Mouse (Mus musculus) adrenal gland, postnatal 4 days (tissue): ENCODE measurements around the gene Sox3. TPM values are rescaled to one million over a fixed set of nuclear protein-coding genes. Genes with fewer than 3 reads are reported as not detected.

Experiments
- DNase-seq, 2 experiments: peaks; one replicate each; pipeline ENCODE4 v3.0.0; 2021 to 2022; ENCODE audit warnings: low spot score in 2 of 2, mixed read lengths in 2 of 2
- long read RNA-seq, 2 experiments: library from polyadenylated mRNA; stranded (forward); transcript quantifications; one replicate each; pipeline ENCODE4 v2.0.0; 2021
- total RNA-seq, 2 experiments: library from RNA; stranded (reverse); gene quantifications; 2 replicates each; pipeline ENCODE4 v1.2.3; 2021

Gene Sox3
- total RNA-seq, result under 1 TPM; 0.48 to 0.64 TPM
- long read RNA-seq, experiment 1, result 0 reads
- long read RNA-seq, experiment 2, result 0 reads

- DNase-seq, result peak in 1 of 2 experiments; percentile 8
Measured at GRCm38 (mm10) chrX:60892801-60893681, at the start of gene Sox3. Gene Sox3 (minus strand): TSS chrX:60893430.

DNA sequence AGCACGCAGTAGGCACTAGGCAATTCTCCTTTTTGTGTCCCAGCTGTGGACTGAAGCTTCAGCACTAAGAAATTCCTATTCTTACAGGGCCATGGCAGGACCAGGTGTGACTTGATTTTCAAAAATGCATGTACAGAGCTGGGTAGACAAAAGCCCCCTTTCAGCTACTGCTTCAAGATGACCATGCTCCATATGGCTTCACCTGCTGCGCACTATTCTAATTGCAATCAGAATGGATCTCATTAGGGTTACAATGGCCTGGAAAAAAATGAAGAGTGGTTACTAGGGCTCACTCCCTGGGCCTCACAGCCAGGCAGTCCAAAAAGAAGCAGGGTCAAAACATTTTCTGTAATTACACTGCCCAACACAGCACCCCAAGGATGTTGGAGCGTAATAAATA is 47.0 kb upstream of the Sox3 start:
- no peak for DNase-seq

DNA sequence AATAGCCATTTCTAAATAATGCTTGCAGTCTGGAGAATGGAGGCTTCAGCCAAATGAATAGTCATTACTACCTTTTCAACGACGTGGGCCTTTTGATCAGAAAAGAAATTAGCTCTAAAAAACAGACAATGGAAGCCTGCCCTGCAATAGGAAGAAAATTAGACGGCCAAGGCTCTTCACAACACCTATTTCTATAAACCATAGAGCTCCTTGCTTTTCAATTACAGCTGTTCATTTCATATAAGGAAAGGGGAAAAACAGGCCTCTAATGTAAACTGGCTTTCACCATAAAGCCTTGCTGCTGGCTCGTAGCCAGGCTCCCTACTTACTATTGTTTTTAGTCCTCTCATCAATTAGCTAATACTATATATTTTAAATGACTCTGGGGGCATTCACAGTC is 6.3 kb upstream of the Sox3 start:
- DNase-seq, result no peak

DNA sequence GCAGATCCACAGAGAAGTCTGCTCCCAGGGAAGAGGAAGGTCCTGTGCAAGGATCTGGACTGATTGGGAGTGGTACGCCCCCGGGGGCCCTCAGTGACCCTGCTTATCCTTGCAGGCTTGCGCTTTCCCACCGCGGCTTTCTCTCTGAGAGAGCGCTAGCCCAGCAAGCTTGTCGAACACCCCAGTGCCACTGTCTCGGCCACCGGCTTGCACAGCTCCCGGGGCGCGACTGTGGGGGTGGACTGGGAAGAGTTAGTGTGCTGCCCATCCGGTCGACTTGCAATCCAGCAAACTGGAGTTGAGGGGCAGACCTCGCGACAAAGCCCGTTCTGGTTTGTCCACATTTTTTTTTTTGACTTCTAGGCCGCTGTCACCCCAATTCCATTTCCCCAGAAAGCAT is 5.4 kb upstream of the Sox3 start:
- DNase-seq, result no peak

GRCm38 (mm10) chrX:60896296-60896695 is 3.1 kb upstream of the Sox3 start:
- no peak for DNase-seq

GRCm38 (mm10) chrX:60895416-60895815 is 2.2 kb upstream of the Sox3 start:
- DNase-seq, result no peak

DNA sequence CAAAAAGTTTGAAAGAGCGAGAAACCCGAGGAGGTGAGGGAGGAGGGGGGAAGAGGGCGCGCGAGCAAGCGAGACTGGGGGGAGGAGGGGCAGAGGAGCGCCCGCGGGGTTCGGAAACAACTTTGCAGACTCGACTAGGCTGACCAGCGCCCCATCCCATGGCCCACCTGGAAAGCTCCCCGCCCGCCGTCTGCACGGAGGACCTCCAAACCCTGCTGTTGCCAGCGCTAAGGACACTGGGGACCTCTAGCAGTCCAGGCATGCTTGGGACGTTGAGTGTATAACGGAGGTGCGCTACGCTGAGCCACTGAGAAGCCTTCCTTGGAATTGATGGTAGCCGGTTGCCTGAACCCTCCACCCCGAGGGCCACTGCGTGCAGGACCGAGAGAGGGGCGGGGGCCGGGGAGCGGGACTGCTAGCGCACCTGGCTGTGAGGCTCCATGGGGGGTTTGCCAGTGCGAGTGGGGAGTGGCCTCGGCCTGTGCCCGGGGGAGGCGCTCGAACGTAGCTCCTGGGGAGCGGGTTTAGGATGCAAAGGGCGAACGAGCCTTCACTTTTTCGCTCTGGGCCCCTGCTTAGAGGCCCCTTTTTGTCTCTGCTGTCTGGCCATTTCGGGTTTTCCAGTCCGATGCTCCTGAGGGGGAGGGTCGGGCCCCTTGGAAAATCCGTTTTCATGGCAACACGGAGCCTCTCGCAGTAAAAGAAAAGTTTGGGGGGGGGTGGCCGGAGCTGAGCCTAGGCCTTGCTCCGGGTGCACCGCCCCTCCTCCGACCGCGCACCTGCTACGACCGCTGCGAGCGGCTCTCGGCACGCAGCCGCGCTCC is 702 bp upstream of the Sox3 start:
- no peak for DNase-seq

DNA sequence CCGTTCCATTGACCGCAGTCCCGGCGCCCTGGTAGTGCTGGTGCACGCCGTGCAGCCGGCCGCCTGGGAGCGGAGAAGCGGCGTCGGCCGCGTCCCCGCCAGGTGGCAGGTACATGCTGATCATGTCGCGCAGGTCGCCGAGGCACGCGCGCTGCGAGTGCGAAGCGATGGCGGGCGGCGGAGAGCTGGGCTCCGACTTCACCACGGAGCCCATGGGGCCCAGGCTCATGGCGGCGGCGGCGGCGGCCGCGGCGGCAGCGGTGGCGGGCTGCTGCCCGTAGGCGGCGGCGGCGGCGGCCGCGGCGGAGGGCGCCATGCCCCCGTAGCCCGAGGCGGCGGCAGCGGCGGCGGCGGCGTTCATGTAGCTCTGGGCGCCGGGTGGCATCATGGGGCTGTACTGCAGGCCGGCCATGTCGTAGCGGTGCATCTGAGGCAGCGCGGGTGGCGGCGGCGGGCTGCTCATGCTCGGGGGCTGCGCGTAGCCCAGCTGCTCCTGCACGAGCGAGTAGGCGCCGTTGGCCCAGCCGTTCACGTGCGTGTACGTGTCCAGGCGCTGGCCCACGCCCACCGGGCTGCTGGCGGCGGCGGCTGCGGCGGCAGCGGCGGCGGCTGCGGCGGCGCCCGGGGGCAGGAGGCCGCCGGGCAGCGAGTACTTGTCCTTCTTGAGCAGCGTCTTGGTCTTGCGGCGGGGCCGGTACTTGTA is 981 bp downstream of the Sox3 start:
- DNase-seq, result no peak

DNA sequence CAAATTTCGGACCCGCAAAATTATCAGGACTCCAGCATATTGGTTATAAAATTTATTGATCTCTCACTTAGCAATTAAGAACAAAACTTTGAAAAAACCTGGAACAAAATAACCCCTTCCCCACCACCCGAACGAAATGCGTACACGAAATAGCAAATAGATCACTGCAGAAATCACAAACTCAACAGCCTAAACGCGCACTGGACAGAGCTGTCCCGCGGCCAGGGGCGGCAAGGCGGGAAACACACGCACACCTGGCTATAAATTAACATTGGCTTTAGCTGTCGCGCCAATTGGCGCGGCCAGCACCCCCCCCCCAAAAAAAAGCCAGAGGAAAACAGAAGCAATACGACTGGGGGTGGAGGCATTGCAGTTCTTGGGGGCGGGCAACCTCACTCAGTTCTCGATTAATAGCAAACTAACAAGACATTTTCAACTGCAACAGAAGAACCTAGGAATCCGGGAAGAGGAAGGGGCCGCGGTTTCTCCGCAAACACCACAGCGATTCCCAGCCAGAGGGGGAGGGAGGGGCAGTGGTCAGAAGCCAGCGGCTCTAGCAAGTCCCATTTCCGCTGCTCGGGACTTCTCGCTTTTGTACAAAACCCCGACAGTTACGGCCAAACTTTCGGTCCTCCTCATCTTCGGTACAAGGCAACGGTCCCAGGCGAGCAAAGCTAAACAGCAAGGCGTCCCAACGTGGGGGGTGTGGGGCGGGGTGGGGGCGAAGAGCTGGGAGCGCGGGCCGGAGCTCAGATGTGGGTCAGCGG is 1.7 kb downstream of the Sox3 start:
- no peak for DNase-seq

DNA sequence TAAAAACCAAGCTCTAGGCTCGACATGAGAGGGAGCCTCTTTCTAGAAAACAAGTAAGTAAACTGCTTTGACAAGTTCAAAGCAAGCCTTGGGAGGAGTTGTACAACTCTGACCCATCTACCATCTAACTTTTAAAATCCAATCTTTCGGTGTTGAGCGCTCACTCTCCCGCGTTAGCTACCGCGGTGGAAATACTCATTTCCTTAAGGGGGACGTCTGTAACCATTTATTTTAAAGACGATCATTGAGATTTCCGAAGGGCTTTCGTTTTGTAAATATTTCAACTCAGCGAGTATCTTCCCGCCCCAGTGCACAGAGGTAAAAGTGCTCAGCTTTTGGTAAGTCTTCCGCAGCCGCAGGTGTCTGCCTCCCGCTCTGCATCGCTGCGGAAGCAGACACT is 2.6 kb downstream of the Sox3 start:
- no peak for DNase-seq

DNA sequence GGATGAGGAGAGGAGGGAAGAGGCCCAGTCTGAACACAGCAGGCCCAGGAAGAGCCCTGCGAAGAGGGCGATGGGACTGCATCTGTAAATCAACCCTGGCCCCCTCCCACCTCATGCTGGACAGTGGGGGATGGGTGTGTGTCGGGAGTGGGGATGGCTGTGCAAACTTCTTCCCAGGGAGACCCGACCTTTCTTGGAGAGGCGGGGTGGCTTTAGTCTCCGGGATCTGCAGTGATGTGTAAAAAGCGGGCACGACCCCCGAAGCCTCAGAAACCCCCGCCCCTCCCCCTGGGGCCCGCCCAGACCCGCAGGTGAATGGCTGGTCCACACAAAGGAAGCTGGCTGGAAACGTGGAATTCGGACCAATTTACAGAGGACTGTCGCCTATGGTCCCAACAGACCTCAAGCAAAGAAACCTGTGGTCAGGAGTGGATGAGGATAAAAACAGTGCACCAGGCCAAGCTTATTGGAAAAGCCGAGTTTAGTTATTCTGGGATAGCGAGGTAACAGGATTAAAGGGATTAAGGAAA is 3.2 kb downstream of the Sox3 start:
- DNase-seq, result no peak
